Mouse (Mus musculus) brown adipose tissue, adult 24 weeks (tissue): Measurements from ENCODE around the gene Scube1. TPM values are rescaled to one million over a fixed set of nuclear protein-coding genes. Genes with fewer than 3 reads are reported as not detected.

Experiments
- H3K27ac ChIP-seq: fragments of 200-500 bp; replicated peaks from 2 replicates; pipeline ENCODE4 v1.5.1; 2012; ENCODE audit warnings: low read depth, mild to moderate bottlenecking, low read length
- H3K4me1 ChIP-seq: fragments of 200-500 bp; 2 replicates; pipeline ENCODE4 v1.6.1; 2012; ENCODE audit warnings: low read length, mixed read lengths; ENCODE audit not compliant: control insufficient read depth, insufficient read depth, insufficient read length
- H3K4me3 ChIP-seq: fragments of 200-500 bp; 2 replicates; pipeline ENCODE4 v1.5.1; 2012; ENCODE audit warnings: low read depth, mild to moderate bottlenecking, low read length, moderate library complexity; ENCODE audit not compliant: insufficient read depth
- polyA plus RNA-seq: library from polyadenylated mRNA; stranded (reverse); fragments of >200 nt; gene quantifications from 2 replicates; pipeline ENCODE4 v1.2.4, GENCODE M21; 2012; ENCODE audit not compliant: missing spikeins, insufficient read depth, insufficient read length

The Scube1 gene
- polyA plus RNA-seq, 1 experiment = not detected

DNA sequence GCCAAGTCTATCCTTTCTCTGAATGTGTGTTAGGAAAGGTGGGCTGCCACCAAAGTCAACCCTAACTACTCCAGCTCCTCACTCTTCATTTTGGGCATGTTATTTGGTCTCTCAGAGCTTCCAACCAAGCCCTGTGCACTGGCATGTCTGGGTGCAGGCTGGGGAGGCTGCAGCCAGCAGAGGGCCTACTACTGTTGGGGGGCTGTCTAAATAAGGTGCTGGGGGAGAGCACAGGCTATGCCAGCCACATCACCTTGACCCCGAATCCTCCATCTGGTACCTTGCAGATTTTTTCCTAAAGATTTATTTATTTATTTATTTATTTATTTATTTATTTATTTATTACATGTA, 121.8 kb downstream of the Scube1 start:
- Histone ChIP-seq H3K4me3 (no peak overlapping the region), H3K4me1 (peaks cover 2% of the 10 kb centered on the region; the same call in 1 of the 2 replicates), H3K27ac (peak overlapping the region; percentile 63)

DNA sequence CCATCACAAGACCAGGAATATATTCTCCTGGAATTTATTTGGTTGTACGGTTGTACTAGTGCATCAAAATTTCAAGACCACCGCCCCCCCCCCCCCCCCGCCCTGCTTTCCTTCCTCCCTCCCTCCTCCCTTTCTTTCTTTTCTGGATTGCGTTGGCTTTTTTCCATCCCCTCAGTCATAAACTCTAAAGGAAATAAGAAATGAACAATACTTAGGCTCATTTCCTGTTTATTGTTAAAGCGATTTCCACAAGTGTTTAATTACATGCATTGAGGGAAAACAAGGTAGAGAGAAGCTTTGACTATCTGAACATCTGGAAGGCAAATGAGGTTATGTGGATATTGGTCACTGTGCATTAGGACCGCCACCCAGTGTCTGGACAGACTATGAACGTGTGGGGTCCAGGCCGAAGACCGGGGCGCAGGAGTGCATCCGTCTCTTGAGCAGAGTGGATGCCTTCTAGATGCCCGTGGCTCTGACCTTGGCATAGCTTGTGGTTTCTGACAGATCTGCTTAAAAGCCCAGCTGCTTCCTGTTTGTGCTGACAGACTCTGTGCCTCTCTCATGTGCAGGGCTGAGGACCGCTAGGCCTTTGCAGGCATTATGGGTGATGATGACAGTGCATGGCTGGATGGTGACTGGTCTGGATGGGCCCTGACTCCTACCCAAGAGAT, 122.3 kb downstream of the Scube1 start:
- Histone ChIP-seq H3K4me3 (no peak overlapping the region), H3K27ac (peak overlapping the region; percentile 63), H3K4me1 (peaks cover 2% of the 10 kb centered on the region; the same call in 1 of the 2 replicates)

DNA sequence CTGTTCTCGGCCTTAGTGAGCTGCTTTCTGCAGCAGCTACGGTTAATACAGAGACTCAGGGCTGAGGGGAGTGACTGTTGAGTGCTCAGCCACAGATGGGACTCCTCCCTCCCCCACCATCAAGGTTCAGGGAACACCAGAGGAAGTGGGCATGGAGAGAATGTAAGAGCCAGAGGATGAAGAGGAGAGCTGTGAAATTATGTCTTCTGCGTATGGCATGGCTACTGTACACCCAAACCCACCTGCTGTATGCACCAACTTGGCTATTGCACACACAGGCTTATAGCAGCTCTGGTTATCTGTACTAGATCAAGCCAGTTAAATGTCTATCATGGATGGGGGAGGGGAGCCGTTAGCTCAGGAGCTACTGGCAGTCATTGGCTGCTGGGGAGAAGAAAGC, 123.6 kb downstream of the Scube1 start:
- H3K27ac ChIP-seq = no peak overlapping the region
- peaks cover 2% of the 10 kb centered on the region; the same call in 1 of the 2 replicates for H3K4me1 ChIP-seq
- no peak overlapping the region for H3K4me3 ChIP-seq

DNA sequence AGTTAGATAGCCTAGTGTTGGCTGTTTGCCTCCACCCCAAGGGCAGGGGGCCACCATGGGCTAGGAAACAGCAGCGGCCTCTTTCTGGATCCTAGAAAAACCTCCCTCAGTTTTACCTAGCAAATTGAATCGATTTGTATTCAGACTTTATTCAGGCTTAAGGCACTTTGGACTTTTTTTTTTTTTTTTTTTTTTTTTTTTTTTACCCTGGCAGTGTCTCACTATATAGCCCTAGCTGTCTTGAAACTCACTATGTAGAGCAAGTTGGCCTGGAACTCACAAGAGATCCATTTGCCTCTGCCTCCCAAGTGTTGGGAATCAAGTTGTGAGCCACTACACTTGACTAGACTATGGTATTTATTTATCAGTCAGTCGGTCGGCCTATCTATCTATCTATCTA, 128.0 kb downstream of the Scube1 start:
- Histone ChIP-seq H3K27ac (no peak overlapping the region), H3K4me3 (no peak overlapping the region), H3K4me1 (peaks cover 12% of the 10 kb centered on the region; the same call in 1 of the 2 replicates)

DNA sequence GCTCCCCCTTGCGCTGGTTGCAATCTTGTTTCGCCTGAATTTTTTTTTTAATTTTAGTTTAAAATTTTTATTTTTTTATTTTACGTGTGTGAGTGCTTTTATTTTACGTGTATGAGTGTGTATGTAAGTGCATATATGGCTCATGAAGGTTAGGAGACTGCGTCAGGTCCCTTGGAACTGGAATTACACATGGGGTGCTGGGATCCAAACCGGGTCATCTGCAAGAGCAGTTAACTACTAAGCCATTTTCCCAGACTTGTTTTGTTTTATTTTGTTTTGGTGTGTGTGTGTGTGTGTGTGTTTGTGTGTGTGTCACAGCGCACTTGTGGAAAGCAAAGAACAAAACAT, 129.5 kb downstream of the Scube1 start:
- H3K27ac ChIP-seq = no peak overlapping the region
- H3K4me3 ChIP-seq = peak overlapping the region; percentile 44

DNA sequence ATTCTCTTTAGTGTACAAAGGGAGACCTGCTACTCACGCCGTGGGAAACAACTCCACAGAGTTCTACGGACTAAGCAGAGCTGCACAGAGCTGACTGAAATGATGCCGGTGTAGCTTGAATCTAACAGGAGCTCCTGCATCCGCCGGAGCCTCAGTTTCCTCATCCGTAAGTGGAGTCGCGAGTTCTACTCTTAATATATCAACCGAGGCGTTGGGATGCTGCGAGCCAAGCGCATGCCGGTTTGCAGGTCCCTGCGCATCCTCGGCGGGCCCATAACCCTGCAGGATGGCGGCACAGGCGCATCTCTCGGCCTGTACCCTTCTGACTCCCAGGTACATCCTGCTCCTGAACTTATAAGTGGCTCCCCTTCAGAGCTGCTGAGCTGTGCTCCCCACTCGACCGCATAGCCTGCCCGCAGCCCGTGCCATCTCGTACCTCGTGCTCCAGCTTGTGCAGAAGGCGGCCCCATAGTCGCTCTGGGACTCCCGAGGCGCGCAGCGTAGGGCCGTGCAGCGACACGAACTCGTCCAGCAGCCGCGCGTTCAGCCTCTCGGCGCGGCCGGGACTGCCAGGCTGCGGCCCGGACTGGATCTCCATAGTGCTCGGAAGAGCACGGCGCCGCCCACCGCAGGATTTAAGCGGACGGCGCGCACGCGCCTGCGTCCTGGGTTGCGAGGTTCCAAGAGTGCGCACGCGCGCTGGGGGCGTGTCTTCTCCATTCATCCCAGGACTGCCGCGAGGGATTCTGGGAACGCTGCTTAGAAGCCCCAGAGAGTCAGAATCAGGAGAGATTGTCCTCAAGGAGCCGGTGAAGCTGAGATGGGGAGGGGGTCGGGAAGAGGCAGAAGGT, 130.1 kb downstream of the Scube1 start, which contains the start of gene Ttll12:
Ttll12 (minus strand) TSS at position 645 of the 851 bp plus-strand sequence.
- H3K4me1 ChIP-seq = peaks cover 12% of the 10 kb centered on the region; the same call in 1 of the 2 replicates
- H3K27ac ChIP-seq = no peak within 1 kb of the TSS
- peak within 1 kb of the TSS; percentile 89 for H3K4me3 ChIP-seq

More for the DNA sequence above, 129.5 kb downstream of the Scube1 start:
- peaks cover 12% of the 10 kb centered on the region; the same call in 1 of the 2 replicates for H3K4me1 ChIP-seq

DNA sequence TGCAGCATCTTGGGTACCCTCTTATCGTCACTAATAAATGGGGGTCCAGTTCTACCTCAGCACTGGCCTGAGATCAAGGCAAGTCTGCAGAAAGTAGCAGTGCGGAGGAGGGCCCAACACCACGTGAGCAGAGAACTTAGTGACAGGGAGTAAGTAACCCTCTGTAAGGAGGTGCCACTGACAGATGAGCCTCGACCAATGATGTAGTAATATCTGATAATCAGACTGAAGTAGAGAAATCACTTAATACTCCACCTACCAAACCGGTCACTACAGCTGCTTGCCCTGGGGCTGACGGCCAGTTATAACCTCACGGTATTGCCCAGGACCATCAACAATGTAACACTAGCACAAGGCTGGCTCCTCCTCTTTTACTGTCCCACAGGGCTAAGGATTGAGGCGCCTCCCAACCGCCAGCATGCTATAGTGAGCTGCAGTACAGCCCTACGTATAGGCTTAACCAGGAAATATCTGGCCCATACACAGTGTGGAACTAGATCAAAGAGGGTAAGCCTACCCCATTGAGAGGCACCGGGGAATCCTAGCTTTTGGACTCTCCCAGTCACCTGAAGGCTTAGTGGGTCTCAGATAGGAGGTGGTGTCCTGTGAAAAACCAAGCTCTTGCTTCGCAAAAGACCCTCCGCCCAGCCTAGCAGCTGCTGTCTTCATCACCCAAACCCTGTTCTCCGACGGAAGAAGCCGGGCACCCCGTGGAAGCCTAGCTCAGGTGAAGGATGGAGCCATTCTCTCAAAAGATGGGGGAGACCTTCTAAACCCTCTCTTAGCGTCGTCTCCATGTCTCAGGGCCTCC, 130.9 kb downstream of the Scube1 start:
- H3K27ac ChIP-seq = no peak overlapping the region
- H3K4me1 ChIP-seq = peaks cover 12% of the 10 kb centered on the region; the same call in 1 of the 2 replicates
- peak overlapping the region; percentile 89 for H3K4me3 ChIP-seq

DNA sequence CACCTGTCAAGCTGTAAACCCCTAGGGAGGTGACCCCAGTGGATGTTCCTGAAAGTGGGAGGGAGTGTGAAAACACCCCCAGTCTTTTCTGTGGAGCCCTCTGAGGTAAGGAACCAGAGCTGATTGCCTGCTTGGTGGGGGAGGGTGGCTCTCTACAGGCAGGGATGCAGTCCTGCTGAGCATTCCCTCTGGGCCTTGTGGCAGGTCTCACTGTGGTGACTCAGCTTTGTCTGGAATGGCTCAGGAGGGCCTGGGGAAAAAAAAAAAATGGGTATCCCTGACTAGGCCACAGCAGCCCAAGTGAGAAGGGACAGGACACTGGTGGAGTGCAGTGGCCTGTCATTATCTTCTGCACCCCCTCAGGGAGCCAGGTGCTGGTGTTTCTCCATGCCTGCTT, 131.6 kb downstream of the Scube1 start:
- no peak overlapping the region for H3K4me3 ChIP-seq
- H3K27ac ChIP-seq = no peak overlapping the region
- H3K4me1 ChIP-seq = peaks cover 12% of the 10 kb centered on the region; the same call in 1 of the 2 replicates

DNA sequence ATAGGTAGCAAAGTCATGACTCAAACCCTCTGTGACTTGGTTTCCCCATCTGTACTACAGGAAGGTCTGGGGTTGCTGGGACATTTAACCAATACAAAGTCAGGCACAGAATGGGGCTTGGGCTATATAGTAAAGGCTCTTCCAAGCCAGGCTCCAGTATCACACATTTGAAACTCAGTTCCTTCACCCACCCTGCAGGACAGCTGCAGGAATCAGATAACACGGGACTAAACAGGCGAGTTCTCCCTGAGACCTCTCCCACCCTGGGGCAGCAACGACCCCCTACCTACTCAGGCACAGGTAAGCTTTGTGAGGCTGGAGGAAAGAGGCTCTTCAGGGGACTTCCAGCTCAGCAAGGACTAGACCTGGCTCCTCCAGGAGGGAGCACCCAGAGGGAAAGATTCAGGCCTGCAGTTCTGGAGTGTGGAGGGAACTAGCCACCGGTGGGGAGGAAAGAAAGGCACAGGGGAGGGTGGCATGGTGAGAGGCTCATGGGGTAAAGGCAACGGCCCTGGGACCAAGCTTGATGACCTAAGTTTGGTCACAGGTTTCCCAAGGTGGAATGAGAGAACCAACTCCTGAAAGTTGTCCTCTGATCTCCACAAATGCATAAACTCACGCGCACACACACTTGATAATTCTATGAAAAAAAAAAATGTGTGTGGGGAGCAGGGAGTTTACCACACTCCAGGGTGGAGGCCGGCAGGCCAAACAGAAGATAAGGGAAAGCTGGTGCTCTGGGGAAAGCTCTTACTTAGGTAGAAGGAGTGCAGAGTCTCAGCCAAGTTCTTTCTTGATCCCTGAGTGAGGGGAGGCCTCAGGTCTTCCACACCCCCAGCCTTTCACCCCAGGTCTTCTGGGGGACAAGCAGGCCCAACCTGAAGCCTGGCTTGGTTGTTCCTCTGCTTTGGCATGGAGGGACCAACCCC, 132.3 kb downstream of the Scube1 start:
- peaks cover 12% of the 10 kb centered on the region; the same call in 1 of the 2 replicates for H3K4me1 ChIP-seq
- H3K4me3 ChIP-seq = no peak overlapping the region
- H3K27ac ChIP-seq = no peak overlapping the region

DNA sequence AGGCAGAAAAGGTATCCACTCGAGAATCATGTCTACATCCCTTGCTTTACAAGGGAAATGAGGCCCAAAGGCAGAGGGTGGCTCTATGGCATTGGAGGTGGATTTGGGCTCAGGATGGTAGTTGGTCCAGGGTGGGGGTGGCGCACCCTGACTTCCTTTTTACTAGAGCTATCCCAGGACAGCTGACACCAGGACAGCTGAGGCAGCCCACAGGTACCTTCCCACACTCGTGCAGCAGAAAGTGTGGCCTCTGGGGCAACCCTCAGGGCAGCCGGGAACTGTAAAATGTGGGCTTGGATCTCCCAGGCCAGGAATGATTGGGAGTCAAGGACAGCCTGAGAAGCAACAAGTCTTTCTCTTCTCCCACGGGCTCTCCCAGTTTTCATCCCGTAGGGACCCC, 133.1 kb downstream of the Scube1 start:
- Histone ChIP-seq H3K4me3 (no peak overlapping the region), H3K4me1 (peaks cover 12% of the 10 kb centered on the region; the same call in 1 of the 2 replicates), H3K27ac (no peak overlapping the region)

DNA sequence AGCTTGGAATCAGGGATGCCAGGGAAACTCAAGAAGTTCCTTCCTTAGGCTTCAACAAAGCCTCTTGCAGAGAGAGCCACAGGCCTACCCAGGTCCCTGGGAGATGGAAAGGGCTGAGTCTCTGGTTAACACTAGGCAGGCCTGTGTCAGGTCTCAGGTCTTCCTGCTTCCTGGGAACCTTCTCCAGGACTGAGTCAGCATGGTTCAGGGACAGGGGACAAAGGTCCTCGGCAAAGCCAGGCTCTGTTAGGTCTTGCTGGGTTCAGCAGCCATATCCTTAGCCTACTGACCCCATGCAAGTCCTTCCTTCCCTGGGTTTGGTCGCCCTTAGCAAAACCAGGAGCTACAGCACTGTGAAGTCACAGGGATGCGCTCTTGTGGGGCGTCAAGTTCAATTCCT, 134.0 kb downstream of the Scube1 start:
- Histone ChIP-seq H3K27ac (no peak overlapping the region), H3K4me3 (no peak overlapping the region), H3K4me1 (peaks cover 12% of the 10 kb centered on the region; the same call in 1 of the 2 replicates)

DNA sequence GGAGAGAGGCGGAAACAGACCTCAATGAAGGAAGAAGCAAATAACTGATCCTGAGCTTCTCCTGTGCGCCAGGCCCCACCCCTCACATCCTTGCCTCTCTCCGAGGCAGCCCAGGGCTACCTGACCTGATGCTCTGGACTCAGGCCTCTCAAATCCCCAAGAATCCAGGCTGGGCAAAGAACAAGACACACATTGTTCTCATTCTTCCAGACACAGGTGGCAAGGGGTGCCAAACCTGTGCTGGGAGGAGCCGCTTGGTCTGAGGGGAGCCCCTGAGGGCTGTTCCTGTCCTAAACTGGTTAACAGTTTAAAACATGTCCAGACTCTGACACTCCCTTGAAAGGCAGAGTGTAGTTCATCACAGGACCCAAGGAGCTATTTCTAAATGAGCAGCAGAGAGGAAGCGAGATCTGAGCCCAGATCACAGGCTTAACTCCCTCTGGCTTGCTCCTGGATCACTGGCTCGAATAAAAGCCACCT, 140.0 kb downstream of the Scube1 start:
- Histone ChIP-seq H3K27ac (no peak overlapping the region), H3K4me3 (no peak overlapping the region), H3K4me1 (no peaks in the 10 kb centered on the region)

DNA sequence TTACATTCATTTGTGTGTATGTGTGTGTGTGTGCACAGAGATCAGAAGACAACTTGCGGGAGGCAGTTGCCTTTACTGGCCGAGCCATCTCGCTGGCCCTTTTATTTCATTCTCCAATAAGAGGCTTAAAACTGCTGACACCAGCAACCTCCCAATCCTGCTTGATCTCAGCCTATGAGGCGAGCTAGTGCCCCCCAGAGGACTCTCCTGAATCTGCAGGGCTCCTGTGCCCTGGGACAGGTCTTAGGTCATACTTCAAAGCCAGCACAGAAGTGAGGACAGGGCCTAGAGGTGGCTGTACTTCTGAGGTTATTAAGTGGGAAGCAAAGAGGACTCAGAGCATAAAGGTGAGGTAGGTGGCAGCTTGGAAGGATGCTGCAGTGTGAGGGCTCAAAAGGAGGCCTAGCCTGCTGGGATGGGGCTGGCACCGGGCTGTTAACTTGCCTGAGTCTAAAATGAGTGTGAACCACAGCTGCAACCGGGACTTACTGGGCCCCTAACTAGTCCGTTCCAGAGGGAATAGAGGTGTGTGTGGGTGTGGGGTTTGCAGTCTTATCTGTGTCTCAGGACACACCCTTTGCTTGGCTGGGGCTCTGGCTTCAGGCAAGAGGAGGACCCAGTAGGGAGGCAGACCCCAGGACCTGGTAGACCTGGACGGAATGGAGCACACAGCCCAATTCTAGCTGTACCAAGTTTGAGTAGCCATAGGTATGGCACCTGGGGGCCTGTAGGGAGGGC, 141.2 kb downstream of the Scube1 start:
- no peak overlapping the region for H3K27ac ChIP-seq
- H3K4me3 ChIP-seq = no peak overlapping the region
- no peaks in the 10 kb centered on the region for H3K4me1 ChIP-seq
